Mouse (Mus musculus) heart, postnatal 0 days (tissue): ENCODE data around the gene Asb4.

Experiments used
- CTCF ChIP-seq: IDR thresholded peaks from 2 replicates; pipeline ENCODE4 v1.5.1; 2016; ENCODE audit warnings: antibody characterized with exemption, control low read depth, low read depth
- EP300 ChIP-seq: IDR thresholded peaks from 2 replicates; pipeline ENCODE4 v1.6.1; 2016; ENCODE audit warnings: antibody characterized with exemption, low read depth

GRCm38 (mm10) chr6:5334021-5334420, 49.2 kb upstream of the Asb4 start:
- TF ChIP-seq CTCF, result no peak
- TF ChIP-seq EP300, result no peak
